Mouse (Mus musculus) bone marrow macrophage, adult 2 months (primary cell): Measurements from ENCODE around the gene Pea15a. TPM values are rescaled to one million over a fixed set of nuclear protein-coding genes. Genes with fewer than 3 reads are reported as not detected.

Experiments
- H3K27ac ChIP-seq: 2 replicates; pipeline ENCODE4 v1.5.1; 2012; ENCODE audit warnings: low read depth, low read length; ENCODE audit not compliant: insufficient read depth
- H3K4me1 ChIP-seq: 2 replicates; pipeline ENCODE4 v1.6.1; 2012; ENCODE audit warnings: low read length; ENCODE audit not compliant: control insufficient read depth, insufficient read depth
- H3K4me3 ChIP-seq: 2 replicates; pipeline ENCODE4 v1.5.1; 2012; ENCODE audit warnings: mild to moderate bottlenecking, low read length, moderate library complexity; ENCODE audit not compliant: insufficient read depth
- CTCF ChIP-seq: IDR thresholded peaks from 2 replicates; pipeline ENCODE4 v1.5.1; 2012; ENCODE audit warnings: low read depth, mild to moderate bottlenecking, low read length, moderate library complexity
- POLR2A ChIP-seq: IDR thresholded peaks from 2 replicates; pipeline ENCODE4 v1.6.1; 2012; ENCODE audit warnings: mild to moderate bottlenecking, low read depth, low read length, borderline replicate concordance
- polyA plus RNA-seq: library from polyadenylated mRNA; stranded (reverse); fragments of >200 nt; gene quantifications from 2 replicates; pipeline ENCODE4 v1.2.4, GENCODE M21; 2012; ENCODE audit not compliant: missing spikeins, insufficient read depth, insufficient read length

Pea15a gene
- polyA plus RNA-seq, 1 experiment = 256 TPM

- TF ChIP-seq POLR2A = no peak
- no peak for TF ChIP-seq CTCF
These were observed 14.9 kb upstream of the Pea15a start for GRCm38 (mm10) chr1:172221297-172222063.

GRCm38 (mm10) chr1:172220414-172220813 lies 13.8 kb upstream of the Pea15a start:
- Histone ChIP-seq H3K4me3 (no peak overlapping the region), H3K27ac (no peak overlapping the region), H3K4me1 (peaks cover 7% of the 10 kb centered on the region)
- no peak for TF ChIP-seq CTCF
- TF ChIP-seq POLR2A = no peak

More at GRCm38 (mm10) chr1:172221297-172222063, 14.9 kb upstream of the Pea15a start:
- Histone ChIP-seq H3K27ac (no peak overlapping the region), H3K4me3 (no peak overlapping the region), H3K4me1 (peaks cover 7% of the 10 kb centered on the region)

- Histone ChIP-seq H3K27ac (no peak within 1 kb of the TSS), H3K4me1 (peaks cover 13% of the 10 kb centered on the region), H3K4me3 (no peak within 1 kb of the TSS)
- no peak for TF ChIP-seq CTCF
- TF ChIP-seq POLR2A = no peak
These were observed 13.1 kb upstream of the Pea15a start, which contains the start of gene Casq1 for GRCm38 (mm10) chr1:172219451-172220406. Gene Casq1, minus strand, starts transcription at chr1:172219868.

GRCm38 (mm10) chr1:172218164-172218910 lies 11.7 kb upstream of the Pea15a start:
- Histone ChIP-seq H3K4me3 (no peak overlapping the region), H3K27ac (no peak overlapping the region), H3K4me1 (peaks cover 16% of the 10 kb centered on the region)
- TF ChIP-seq POLR2A (no peak), CTCF (no peak)

- peak overlapping the region; percentile 35; the same call in 1 of the 2 replicates for H3K27ac ChIP-seq
- H3K4me3 ChIP-seq = no peak overlapping the region
- TF ChIP-seq CTCF (peak; percentile 94), POLR2A (no peak)
- H3K4me1 ChIP-seq = peaks cover 22% of the 10 kb centered on the region
These were observed 10.5 kb upstream of the Pea15a start for GRCm38 (mm10) chr1:172217148-172217547.

- H3K4me3 ChIP-seq = no peak overlapping the region
- TF ChIP-seq POLR2A (no peak), CTCF (no peak)
- peaks cover 22% of the 10 kb centered on the region for H3K4me1 ChIP-seq
- H3K27ac ChIP-seq = no peak overlapping the region
These were observed 8.1 kb upstream of the Pea15a start for GRCm38 (mm10) chr1:172214748-172215147.

GRCm38 (mm10) chr1:172213771-172214170 lies 7.2 kb upstream of the Pea15a start:
- no peak overlapping the region for H3K27ac ChIP-seq
- no peak for TF ChIP-seq POLR2A
- TF ChIP-seq CTCF = no peak
- H3K4me3 ChIP-seq = no peak overlapping the region

GRCm38 (mm10) chr1:172212776-172213175 lies 6.2 kb upstream of the Pea15a start:
- TF ChIP-seq POLR2A (no peak), CTCF (no peak)
- Histone ChIP-seq H3K27ac (no peak overlapping the region), H3K4me3 (no peak overlapping the region), H3K4me1 (peaks cover 22% of the 10 kb centered on the region)

More at GRCm38 (mm10) chr1:172213771-172214170, 7.2 kb upstream of the Pea15a start:
- peaks cover 22% of the 10 kb centered on the region for H3K4me1 ChIP-seq

- H3K4me3 ChIP-seq = peak overlapping the region; percentile 39
- no peak for TF ChIP-seq POLR2A
- TF ChIP-seq CTCF = no peak
- peak overlapping the region; percentile 91 for H3K27ac ChIP-seq
These were observed 544 bp upstream of the Pea15a start for GRCm38 (mm10) chr1:172207111-172207584.

GRCm38 (mm10) chr1:172205741-172206087 lies 890 bp downstream of the Pea15a start:
- H3K27ac ChIP-seq = peak overlapping the region; percentile 81
- peak overlapping the region; percentile 71 for H3K4me3 ChIP-seq
- TF ChIP-seq CTCF = no peak
- peaks cover 33% of the 10 kb centered on the region for H3K4me1 ChIP-seq

More at GRCm38 (mm10) chr1:172207111-172207584, 544 bp upstream of the Pea15a start:
- peaks cover 33% of the 10 kb centered on the region for H3K4me1 ChIP-seq
